Mouse (Mus musculus) embryo, embryonic 10.5 days (tissue): ENCODE results near the gene Srcin1.

Experiments
- DNase-seq: peaks from one replicate; pipeline ENCODE4 v3.0.0-alpha.2; 2015; ENCODE audit warnings: low spot score

The Srcin1 gene

DNA sequence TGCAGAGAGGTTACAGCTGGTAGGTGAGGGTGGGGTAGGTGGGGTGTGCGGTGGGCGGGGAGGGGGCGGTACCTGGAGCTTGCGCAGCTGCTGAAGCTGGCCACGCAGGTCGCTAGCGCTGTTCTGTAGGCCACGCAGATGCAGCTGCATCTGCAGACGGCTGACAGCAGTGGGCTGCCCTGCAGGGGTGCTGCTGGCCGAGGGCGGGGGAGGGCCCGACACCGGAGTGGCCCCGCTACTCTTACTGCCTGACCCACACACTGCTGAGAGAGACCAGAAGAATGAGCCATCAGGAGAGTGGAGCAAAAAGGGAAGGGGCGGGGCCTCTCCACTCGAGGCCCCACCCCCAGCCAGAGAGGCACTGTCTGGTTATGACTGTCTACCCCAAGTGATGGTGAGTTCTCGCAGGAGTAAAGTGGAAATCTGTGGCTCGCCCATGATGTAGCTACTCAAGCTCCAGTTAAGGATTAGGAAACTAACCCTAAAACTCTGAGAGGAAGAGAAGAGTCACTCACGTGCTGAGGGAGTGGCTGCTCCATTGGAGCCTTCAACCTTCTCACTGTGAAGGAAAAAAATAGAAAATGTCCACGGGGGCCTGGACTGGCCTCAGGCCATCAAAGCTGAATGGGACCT is 42.9 kb downstream of the Srcin1 start:
- DNase-seq, result peak; percentile 67

DNA sequence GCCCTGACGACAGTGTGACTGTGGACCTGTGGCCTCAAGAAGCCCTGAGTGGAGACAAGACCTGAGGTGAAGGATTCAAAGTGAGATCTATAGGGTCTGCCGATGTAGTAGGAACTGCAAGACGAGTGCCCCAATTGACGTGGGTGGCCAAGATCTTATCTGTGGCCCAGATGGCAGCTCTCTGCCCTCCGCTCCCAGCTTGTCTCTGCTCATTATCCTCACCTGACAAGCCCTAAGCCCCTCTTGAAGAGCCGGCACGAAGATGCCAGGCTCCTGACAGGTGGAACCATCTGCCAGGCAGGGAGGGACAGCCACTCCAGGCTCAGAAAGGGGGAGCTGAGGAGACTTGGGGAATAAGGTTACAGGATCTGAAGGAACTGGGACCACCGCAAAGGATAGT is 43.6 kb downstream of the Srcin1 start:
- no peak for DNase-seq

DNA sequence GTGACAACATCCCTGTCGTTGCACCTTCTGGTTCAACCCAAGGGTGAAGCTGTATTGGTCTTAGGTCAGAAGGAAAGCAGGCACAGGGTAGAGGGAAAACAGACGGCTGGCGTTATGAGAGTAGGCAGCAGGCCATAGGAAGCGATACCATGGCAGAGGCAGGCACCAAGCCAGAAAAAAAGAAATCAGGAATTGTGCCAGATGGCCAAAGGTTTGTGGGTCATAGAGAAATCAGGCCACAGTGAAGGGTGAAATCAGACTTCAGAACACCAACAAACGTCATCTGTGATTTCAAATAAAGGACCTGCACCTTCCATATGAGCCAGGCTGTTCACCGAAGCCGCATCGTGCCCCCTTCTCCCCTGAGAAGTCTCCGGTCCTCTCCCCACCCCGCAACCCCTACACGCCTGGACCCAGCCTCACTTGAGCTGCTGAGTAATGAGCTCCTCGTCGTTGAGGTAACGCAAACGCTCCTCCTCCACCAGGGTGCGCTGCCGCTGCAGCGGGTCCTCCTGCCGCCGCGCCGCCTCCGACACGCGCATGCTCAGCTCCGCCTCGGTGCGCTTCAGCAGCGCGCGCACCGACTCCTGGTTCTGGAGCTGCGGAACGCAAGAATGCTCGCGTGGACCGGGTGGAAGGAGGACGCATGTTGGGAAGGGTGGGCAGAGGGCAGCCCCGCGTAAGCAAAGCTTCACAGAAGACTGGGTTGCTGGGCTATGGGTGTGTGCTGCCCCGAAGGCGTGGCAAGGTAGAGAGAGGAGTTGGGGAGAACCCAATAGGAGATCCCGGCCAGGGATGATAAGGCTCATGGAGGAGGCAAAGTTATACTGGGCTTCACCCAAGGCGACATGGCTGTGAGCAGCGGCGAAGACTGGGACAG is 44.4 kb downstream of the Srcin1 start:
- peak; percentile 93 for DNase-seq

DNA sequence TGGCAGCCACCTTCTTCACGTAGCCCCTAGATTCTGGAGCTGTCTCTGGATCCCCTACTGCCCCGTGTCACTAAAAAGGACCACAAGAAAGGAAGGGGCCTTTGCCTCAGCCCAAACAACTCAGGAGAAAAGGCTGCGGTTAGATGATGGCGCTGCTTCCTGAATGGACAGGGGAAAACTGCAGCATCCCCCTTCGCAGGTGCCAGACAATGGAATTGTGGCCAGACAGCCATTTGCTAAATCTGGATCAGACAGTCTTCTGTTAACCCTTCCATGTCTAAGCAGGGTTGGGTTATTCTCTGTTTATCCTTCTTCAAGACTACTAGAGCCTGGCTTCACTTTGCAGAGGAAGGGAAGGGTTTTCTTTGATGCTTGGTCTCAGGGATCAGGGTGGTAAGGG is 45.0 kb downstream of the Srcin1 start:
- DNase-seq, result no peak

DNA sequence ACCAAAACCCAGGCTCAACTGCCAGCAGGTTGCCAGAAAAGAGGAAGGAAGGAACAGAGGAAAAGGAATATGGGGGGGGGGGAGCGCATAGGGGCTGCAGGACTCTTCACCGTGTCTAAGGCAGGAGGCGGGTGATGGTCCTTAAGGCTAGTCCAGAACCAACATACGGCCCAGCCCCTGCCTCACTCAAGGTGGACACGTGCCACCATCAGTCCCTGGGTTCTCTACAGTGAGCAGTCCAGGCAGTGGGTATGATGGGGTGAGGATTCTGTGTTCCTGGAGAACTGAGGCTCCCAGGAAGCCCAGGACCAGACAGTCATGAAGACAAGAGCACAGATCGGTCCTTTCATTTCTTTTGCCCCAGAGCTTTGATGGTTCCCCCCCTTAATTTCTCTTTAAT is 45.9 kb downstream of the Srcin1 start:
- DNase-seq, result no peak

DNA sequence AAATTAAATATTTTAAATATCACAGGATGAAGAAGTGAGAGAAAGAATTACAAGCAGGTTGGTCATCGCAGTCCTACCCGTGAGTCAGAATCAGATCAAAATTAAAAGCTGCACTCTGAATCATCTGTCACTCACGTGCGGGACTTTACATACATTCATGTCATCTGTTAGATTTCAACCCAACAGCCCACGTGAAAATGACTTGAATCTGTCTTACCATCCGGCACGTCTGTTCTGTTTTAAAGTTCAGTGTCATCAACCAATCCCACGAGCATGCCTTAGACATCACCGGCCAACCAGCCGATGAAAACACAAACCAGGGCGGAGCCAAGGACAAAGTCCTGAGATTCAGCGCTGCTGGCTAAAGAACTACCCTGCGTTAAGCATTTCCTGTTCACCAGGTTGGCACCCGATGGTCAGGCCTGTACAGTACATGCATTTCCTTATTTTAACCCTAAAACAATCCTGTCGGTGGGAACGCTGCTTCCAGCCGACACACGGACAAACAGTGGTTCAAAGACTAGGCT is 47.6 kb downstream of the Srcin1 start:
- DNase-seq, result no peak

DNA sequence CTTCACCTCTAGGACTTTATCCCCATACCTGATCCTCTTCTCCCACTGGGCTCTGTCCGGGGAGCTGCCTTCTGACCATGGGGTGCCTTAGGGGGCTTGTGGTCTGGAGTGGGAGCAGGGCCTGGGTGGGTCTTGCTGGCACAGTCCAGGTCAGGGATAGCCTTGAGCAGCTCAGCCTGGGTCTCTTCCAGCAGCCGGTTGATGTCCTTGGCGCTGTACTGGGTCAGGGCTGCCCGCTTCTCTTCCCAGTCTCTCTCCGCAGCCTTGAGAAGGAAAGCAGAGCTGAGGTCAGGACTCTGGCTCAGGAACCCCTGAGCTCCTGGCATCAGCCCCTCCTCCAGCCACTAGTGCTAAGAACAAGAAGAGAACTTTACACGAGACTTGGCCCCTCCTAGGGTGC is 50.7 kb downstream of the Srcin1 start:
- DNase-seq, result no peak

DNA sequence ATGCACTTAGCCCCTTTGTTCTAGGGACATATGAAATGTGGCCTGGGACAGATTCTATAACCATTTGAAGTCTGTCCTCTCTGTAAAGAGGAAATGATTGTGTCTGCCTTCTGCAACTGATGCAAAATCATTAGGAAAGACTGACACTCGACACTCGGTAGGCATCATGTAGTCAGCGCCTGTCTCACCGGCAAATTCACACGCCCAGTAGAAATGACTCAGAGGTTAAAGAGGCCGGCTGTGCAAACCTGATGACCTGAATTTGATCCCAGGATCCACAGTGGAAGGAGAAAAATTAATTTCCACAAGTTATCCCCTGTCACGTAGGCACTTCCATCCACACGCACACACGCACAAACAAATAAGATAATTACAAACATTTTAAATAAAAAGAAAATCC is 51.7 kb downstream of the Srcin1 start:
- no peak for DNase-seq

DNA sequence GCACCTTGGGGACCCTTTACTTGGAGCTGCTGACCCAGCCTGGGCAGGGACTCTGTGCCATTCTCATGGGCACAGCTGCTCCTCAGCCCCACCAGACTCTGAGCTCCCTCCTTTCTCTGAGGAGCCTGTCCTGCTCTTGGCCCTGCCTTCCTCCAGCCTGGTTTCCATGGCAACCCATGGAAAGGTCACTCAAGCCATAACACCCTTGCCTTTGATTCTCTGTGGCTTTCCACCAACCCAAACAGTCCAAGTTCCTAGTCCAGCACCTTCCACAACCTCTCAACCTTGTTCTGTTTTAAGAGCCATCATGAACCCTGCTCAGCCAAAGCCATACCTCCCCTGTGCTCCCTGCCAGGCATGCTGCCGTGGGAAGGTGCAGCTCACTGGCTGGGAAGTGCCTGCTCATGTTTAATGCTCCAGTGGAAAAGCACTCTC is 52.1 kb downstream of the Srcin1 start:
- DNase-seq, result peak; percentile 84

DNA sequence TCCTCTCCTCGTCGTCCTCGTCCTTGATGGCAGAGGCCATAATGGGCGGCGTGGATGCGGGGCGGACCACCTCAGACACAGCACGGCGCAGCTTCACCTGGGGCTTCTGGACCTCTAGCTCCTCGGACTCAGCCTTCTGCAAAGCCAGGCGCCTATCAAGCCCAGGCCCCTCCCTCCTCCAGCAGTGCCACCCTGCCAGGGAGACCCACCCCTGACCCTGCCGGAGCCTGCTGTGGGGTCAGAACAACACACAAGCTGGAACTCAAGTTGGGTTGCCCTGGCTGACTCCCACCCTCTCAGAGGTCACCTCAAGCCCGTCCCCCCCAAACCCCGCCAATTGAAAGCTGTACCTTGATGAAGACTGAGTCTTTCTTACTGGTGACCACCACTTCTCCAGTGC is 52.9 kb downstream of the Srcin1 start:
- DNase-seq, result no peak

DNA sequence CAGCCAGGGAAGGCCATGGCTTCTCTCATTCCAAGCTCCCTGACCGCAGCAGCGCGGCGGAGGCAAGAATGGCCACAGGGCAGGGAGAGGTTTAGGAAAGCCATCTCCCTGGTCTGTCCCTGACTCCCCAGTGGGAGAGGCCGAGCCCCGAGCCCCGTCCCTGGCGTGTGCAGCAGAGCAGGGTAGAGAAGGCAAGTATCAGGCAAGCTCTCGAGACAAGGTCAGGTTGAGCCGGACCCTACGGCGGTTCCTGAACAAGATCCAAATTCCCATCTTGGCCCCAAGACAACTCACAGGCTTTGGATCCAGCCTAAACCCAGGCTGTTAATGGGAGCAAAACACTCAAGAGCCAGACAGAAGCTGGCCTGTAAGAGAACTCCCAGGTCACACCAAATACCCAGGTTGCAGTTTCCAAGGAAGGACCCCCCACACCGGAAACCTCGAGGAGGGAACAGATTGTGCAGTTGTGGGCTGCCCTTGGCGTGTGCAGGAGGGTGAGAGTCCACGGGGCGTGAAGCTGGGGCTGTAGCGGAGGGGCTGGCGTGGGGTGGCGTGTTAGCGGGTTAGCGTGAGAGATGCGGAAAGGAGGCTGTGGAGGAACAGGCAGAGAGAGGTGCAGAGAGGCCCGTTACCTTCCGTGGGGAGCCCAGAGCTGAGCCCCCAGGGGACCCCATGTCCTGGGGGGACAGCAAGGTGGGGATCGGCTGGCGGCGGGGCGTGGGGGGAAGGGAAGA is 54.1 kb downstream of the Srcin1 start:
- no peak for DNase-seq

DNA sequence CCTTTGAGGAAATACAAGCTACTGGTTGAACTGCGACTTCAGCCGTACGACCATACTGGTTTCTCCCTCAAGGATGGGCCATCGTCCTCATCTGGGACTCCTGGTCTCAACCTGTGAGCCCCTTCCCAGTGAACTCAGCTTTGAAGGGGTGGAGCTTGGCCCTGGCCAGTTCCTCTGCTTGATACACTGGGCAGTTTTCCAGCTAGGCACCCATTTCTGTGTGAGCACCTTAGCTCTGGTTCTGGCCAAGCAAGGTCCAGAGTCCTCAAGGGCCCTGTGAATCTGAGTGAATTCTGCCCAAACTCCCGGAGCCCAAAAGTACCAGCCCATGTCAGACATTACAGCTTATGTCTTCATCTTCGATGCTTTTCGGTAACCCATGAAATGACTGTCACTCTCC is 55.4 kb downstream of the Srcin1 start:
- DNase-seq, result no peak

DNA sequence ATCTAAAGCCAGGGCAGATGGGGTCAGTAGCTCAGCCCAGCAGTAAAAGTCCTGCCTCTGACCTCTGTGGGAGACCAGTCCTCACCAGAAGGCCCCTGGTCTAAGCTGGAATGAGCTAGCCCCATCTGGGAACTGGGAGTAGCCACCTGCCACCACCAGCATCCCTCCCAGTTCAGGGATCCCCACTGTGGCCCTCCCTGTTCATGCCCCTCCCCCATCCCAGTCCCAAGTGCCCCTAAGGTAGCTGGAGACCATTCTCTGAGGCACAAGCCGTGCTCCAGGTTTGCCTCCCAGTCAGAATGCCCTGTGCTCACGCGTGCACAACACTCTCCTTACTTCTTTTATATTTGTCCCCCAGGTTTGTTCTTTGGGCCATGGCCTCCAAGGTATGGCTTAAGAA is 62.9 kb downstream of the Srcin1 start:
- DNase-seq, result no peak

DNA sequence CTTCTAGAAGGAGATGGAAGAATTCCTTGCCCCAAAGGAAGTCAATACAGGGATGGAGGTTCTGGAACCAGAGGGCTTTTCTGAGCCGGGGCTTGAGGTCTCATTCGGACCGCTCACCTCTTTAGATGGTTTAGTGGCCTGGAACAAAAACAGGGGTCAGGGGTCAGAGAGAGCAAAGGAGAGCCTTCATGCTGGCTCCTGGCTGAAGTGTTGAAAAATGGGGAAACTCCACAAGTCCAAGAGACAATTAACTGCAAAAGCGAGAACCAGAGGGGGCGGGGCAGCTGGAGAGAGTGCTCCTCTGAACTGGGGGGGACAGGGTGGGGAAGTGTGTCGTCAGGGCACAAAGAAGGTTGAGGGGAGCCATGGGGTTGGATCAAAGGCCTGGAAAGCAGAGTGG is 63.5 kb downstream of the Srcin1 start:
- DNase-seq, result peak; percentile 51

DNA sequence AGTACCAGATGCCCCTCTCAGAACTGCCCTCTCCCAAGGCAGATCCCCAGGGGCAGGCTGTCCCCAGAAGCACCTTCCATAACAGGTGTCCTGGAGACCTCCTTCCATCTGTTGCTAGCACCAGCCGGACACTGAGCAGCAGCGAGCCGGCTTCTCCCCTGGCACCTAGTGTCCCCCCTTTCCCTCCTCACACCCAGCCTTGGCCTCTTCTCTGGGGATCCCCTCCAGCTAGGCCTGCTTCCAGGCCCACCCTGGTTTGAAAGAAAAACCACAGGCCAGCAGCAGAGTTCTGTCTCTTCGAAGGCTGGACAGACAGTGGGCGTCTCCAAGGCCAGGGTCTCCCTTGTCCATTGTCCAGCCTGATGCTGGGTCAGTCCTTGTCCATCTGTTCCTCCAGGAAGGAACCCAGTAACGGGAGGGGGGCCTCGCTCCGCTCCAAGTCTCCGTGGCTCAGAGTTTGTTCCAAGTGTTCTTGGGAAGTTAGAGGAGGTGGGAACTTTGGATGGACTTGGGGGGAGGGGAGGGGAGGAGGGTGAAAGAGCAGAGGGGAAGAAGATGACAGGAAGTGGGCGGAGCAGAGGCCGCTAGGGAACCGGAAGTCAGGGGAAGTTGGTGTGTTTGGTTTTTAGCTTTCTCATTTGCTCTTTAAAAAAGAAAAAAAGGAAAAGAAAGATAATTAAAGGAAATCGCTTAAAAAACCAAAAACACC is 64.2 kb downstream of the Srcin1 start:
- peak; percentile 70 for DNase-seq

DNA sequence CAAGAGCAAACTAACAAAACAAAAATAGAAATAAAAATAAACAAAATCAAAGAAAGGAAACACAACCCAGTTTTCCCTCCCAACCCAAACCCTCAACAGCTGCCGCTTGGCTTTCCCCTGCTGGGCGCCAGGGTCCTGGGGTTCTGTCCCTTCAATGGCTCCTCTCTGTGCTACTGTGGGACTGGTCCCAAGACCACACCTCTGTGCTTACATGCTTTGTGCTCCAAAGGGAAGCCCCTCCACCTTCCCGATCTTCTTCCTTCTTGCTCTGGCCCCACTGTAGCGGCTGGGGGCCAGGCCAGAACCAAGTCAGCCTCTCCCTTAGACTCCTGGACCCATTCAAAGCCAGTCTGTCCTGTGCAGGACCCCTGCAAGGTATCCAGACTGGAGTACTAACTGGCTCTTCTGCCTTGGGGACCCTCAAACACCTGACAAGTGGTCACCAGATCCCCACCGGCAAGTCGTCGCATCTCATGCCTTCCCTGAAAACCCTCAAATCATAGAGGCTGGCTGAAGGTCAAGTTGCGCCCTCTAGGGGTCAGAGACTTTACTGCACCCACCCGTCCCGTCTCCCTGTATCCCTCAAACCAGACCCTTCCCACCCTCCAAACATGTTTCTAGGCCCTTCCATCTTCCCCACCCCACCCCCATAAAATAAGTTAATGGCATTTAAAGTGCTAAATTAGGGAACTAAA is 64.9 kb downstream of the Srcin1 start:
- DNase-seq, result peak; percentile 84

DNA sequence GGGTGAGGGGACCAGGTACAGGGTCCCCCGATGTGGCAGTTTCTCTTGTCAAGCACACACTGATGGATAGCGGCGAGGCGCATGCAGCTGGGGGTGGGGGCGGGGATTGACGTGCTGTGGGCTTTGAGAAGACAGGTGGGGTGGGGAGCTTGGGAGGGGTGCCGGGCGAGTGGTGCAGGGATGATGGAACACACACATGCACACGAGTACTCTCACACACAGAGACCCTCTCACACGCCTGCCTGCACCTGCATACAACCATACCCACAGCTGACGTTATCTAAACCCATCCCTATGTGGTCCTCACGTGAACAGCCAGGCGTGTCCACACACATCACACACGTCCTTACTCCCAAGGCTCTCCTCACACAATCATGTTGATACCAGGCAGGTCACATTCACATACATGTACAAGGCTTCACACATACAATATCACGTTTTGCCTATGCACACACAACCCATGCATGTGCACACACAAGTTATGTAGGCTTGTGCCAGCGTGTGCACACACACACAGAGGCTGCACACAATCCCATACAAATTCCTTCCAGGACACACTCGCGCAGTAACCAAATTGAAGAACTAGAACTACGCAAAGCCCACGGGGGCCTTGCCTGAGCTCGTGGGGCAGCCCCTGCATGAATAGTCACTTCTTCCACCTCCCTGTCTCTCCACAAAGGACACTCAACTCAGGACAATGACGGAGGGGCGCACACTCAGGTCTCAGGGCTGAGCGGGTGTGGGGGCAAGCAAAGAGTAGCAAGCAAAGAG is 66.1 kb downstream of the Srcin1 start:
- no peak for DNase-seq

DNA sequence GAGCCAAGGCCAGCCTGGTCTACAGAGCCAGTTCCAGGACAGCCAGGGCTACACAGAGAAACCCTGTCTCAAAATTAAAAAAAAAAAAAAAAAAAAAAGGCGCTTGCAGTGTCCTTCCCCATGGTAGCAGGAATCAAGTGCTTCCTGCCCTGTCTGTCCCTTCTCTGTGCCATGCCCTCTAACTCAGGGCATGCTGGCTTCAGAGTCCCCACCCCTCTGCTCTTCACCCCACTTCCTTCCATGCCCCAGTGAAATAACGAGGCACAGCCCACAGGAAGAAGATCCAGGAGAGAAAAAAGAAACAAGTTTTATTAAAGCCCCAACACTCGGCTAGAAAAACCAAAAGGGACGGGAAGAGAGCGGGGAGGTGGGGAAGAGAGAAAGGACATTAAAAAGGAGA is 66.9 kb downstream of the Srcin1 start:
- no peak for DNase-seq

DNA sequence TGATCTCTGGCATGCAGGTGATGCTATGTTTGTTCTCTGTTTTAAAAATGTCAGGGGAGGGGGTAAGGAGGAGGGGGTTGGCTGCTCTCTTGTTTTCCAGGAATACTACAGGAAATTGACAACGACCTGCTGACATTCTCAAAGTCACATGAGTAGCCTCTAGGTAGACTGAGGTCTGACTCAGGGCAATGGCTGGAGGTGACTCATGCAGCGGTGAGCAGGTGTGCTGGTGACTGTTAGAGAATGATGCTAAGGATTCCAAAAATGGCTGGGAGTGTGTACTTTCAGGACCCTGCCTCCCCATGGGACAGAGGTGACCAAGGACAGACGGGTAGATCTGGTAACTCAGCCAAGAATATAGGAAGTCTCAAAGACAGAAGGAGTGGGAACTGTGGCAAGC is 67.8 kb downstream of the Srcin1 start:
- DNase-seq, result no peak

DNA sequence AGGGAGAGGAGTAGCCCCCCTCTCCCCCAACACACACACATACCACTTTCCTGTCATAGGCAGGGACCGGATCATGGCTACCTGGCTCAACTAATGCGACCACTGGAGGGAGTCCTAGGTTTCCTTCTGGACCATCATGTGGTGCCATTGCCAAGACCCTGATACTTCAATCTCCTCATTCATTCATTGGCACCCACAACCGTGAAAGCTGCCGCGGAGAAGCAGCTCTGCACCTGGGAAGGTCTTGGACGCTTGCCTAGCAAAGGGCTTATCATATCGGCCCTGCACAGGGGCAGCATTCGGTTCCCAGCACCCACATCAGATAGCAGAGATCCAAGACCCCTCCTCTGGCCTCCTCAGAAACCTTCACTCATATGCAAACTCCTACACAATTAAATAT is 69.7 kb downstream of the Srcin1 start:
- no peak for DNase-seq

DNA sequence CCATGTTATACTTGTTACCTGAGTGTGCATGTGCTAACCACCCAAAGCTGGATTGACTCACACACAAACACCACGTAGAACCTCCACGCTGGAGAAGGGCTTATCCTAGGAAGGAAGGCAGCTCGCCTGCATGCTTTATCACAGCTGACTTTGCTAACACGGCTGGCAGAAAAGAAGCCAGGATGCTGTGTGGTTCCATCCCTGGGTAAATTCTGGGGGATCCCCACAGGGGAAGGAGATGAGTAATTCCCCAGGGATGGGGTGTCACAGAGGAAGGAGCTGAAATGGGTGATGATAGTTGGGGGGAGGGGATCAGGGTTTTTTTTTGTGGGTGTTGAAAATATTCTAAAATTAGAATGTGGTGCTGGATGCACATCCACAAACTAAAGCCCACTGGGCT is 70.2 kb downstream of the Srcin1 start:
- no peak for DNase-seq
